Mouse (Mus musculus): ENCODE measurements around the gene Fam129a.

GRCm38 (mm10) chr1:151766166-151766565 lies 195.2 kb downstream of the Fam129a start:
- TF ChIP-seq POLR2A (IDR thresholded peaks at IDR 0.05; ENCODE audit: borderline replicate concordance, extremely low read depth, low read depth, low read length) (no peak), CTCF (IDR thresholded peaks at IDR 0.05; ENCODE audit: insufficient read depth, low read length) (no peak)
